Mouse (Mus musculus): ENCODE results near the gene Hp1bp3. TPM values are rescaled to one million over a fixed set of nuclear protein-coding genes. Genes with fewer than 3 reads are reported as not detected.

The Hp1bp3 gene
- 217 and 228 TPM in 2 replicates for polyA plus RNA-seq (2016; fragmentation: Nextera tagmentation; extraction: Ambion mirVana)

DNA sequence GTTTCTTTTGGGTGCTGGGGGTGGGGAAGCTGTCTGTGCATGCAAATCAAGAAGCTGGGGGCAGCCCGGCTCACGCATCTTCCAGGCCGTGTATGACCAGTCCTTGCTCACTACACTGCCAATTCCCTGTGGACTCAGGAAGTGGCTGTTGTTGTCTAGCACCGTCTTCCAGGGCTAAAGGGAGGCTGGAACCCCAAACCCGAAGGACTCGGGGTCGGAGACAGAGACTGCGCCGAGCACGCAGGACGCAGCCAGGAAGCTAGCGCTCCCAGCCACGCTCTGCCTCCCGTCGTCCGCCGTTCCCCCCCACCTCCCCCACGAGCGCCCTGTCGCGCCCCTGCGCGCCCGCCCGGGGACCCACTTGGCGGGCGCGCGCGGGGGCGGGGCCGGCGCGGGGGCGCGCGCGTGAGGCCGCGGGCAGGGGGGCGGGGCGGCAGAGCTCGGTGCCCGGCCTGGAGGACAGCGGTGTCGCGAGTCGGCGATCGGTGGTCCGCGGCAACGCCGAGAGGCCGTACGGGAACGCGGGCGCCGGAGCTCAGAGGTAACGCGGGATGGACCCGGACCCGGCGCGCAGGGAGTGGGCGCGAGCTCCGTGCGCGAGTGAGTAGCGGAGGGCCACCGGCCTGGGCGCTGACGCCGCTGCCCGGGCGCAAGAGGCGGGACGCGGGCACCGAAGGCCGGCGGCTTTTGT is at the start of gene Hp1bp3:
Gene Hp1bp3 (plus strand): TSS at position 97 of the 691 bp plus-strand sequence.
- ATAC-seq (ENCODE audit: low FRiP score, low read depth) = peak; percentile 82
- peak within 1 kb of the TSS; percentile 100 for H3K27ac ChIP-seq (replicated peaks)
- H3K4me3 ChIP-seq = peak within 1 kb of the TSS; percentile 93
- no peaks in the 10 kb centered on the region for H3K9me3 ChIP-seq
- no peaks in the 10 kb centered on the region for H3K27me3 ChIP-seq
- H3K9ac ChIP-seq (replicated peaks) = peak within 1 kb of the TSS; percentile 98
- WGBS = 1% methylated on average over 78 of the region's 84 CpGs
- peaks cover 34% of the 10 kb centered on the region for H3K4me1 ChIP-seq
- peak within 1 kb of the TSS; percentile 71 for H3K4me2 ChIP-seq (replicated peaks)
- 0 out of 2 replicates have a peak, but pooled peaks cover 7% of the 10 kb centered on the region for H3K36me3 ChIP-seq

DNA sequence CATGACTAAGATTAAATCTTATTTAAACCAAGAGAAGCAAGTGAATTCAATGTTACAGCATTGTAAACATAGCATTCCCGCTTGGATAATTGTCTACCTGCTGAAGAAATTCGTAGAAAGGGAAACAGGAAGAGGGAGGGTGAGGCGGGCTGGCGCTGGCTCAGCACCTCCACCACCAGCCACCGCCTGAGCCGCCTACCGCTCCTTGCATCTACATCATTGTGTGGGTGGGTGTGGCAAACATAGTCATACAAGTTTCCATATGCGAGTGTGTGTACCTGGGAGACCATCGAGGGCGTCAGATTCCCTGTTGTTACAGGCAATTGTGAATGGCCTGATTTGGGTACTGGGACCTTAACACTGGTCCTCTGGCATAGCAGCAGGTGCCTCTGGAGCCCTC is 49.6 kb upstream of the Hp1bp3 start:
- Histone ChIP-seq H3K4me1 (peaks cover 16% of the 10 kb centered on the region), H3K4me2 (replicated peaks) (no peak overlapping the region), H3K27ac (replicated peaks) (no peak overlapping the region), H3K36me3 (peaks cover 69% of the 10 kb centered on the region), H3K9me3 (no peaks in the 10 kb centered on the region), H3K27me3 (no peaks in the 10 kb centered on the region), H3K9ac (replicated peaks) (no peak overlapping the region), H3K4me3 (no peak overlapping the region)
- 95% methylated on average over 10 of the region's 10 CpGs for WGBS
- no peak for ATAC-seq (ENCODE audit: low FRiP score, low read depth)

DNA sequence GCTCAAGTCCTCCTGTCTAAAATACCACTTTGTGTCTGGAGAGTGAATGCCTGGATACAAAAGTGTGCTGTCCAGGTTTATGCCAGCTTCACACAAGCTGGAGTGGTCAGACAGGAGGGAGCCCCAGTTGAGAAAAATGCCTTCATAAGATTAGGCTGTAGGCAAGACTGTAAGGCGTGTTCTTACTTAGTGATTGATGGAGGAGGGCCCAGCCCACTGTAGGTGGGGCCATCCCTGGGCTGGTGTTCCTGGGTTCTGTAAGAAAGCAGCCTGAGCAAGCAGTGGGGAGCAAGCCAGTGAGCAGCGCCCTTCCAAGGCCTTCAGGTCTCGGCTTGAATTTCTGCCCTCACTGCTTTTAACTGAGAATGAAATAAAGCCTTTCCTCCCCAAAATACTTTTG is 47.9 kb upstream of the Hp1bp3 start:
- Histone ChIP-seq H3K9ac (replicated peaks) (no peak overlapping the region), H3K27ac (replicated peaks) (no peak overlapping the region), H3K9me3 (no peaks in the 10 kb centered on the region), H3K4me1 (peaks cover 13% of the 10 kb centered on the region), H3K27me3 (no peaks in the 10 kb centered on the region), H3K36me3 (peaks cover 79% of the 10 kb centered on the region), H3K4me3 (no peak overlapping the region), H3K4me2 (replicated peaks) (no peak overlapping the region)
- no peak for ATAC-seq (ENCODE audit: low FRiP score, low read depth)
- 86% methylated on average over 3 of the region's 3 CpGs for WGBS

DNA sequence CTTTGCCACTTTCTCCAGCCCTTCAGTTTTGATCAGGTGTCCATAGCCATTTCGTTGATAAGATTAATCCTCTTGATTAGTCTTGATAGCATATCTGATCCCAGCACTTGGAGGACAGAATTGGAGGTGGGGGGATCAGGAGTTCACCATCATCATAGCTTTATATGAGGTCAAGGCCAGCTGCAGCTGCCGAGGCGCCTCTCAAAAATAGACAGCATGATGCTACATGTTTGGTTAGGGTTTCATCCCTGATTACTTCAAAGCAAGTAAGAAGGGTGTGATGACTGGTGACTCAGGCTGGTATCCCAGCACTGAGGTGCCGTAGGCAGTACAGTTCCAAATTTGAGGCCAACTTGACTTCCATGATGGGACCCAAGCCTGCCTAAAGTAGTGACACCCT is 46.7 kb upstream of the Hp1bp3 start:
- no peak for ATAC-seq (ENCODE audit: low FRiP score, low read depth)
- Histone ChIP-seq H3K9me3 (no peaks in the 10 kb centered on the region), H3K27ac (replicated peaks) (no peak overlapping the region), H3K4me3 (no peak overlapping the region), H3K27me3 (no peaks in the 10 kb centered on the region), H3K36me3 (peaks cover 92% of the 10 kb centered on the region), H3K9ac (replicated peaks) (no peak overlapping the region), H3K4me2 (replicated peaks) (no peak overlapping the region), H3K4me1 (peaks cover under 1% of the 10 kb centered on the region)
- WGBS = 95% methylated on average over 4 of the region's 4 CpGs

DNA sequence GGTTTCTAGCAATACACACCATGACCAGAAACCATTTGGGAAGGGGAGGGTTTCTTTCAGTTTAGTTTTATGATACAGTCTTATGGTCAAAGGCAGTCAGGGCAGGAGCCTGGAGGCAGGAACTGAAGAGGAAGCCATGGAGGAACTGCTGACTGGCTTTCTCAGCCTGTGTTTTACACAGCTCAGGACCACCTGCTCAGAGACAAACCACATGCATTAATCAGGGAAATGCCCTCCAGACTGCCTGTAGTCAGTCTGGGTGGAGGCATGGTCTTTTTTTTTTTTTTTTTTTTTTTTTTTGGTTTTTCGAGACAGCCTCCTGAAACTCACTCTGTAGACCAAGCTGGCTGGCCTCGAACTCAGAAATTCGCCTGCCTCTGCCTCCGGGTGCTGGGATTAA is 43.4 kb upstream of the Hp1bp3 start:
- Histone ChIP-seq H3K36me3 (peaks cover 97% of the 10 kb centered on the region), H3K4me3 (no peak overlapping the region), H3K4me2 (replicated peaks) (no peak overlapping the region), H3K4me1 (no peaks in the 10 kb centered on the region), H3K9ac (replicated peaks) (no peak overlapping the region), H3K9me3 (no peaks in the 10 kb centered on the region), H3K27ac (replicated peaks) (no peak overlapping the region), H3K27me3 (no peaks in the 10 kb centered on the region)
- ATAC-seq (ENCODE audit: low FRiP score, low read depth) = no peak
- 88% methylated on average over 4 of the region's 4 CpGs for WGBS

DNA sequence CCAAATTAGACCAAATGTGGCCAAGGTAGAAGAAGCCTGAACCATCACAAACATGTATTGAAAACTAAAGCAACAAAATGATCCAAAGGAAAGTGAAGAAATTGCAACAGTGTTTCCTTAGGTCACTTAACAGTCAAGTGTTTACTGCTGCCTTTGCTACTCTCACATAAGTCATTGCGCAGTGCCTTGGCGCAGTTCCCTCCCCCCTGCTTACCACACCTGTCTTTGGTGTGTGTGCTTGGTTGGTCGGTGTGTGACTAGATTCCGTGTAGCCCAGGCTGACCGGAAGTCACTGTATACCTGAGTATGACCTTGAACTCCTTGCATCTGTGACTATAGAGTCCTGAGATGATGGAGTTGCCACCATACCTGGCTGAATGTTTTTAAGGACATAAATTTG is 36.7 kb upstream of the Hp1bp3 start:
- H3K27me3 ChIP-seq = no peaks in the 10 kb centered on the region
- H3K27ac ChIP-seq (replicated peaks) = no peak overlapping the region
- peaks cover 96% of the 10 kb centered on the region for H3K36me3 ChIP-seq
- H3K9me3 ChIP-seq = no peaks in the 10 kb centered on the region
- WGBS = 96% methylated on average over 5 of the region's 5 CpGs
- H3K4me3 ChIP-seq = no peak overlapping the region
- H3K9ac ChIP-seq (replicated peaks) = no peak overlapping the region
- H3K4me2 ChIP-seq (replicated peaks) = no peak overlapping the region
- ATAC-seq (ENCODE audit: low FRiP score, low read depth) = no peak
- no peaks in the 10 kb centered on the region for H3K4me1 ChIP-seq

DNA sequence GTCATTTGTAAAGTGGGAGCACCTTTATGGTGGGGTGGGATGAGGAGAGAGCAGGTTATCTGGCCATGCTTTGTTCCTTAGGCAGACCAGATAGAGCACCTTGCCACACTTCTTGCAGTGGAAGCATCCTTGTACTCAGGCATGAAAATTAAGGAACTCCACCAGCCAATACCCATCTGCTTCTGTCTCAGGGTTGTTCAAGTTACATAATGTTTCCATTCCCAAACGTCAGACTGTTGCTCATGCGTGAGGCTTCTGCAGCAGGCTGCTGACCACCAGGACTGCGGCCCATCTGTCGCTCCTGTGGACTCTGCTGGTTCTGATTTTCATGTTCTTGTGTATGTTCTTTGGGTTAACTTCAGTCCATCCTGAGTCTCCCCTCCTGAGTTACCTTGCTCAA is 35.4 kb upstream of the Hp1bp3 start:
- Histone ChIP-seq H3K36me3 (peaks cover 96% of the 10 kb centered on the region), H3K27ac (replicated peaks) (no peak overlapping the region), H3K9ac (replicated peaks) (no peak overlapping the region), H3K4me3 (no peak overlapping the region), H3K27me3 (no peaks in the 10 kb centered on the region), H3K4me2 (replicated peaks) (no peak overlapping the region), H3K4me1 (no peaks in the 10 kb centered on the region), H3K9me3 (no peaks in the 10 kb centered on the region)
- 94% methylated on average over 4 of the region's 4 CpGs for WGBS
- no peak for ATAC-seq (ENCODE audit: low FRiP score, low read depth)

DNA sequence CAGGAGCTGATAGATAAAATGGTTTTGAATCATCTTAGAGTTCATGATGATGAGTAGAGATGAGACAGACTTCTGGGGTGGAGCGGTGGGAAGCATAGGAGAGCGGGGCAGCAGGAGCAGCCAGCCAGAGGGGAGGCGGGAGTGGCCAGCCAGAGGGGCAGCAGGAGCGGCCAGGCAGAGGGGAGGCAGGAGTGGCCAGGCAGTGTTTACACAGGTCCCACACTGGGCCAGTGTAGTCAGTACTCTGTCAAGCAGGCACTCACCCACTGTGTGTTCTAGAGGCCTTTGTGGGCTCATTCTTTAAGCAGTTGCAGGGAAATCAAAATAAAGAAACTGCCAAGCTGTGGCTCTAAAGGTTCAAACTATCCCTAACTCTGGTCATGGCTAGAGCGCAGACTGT is 32.0 kb upstream of the Hp1bp3 start:
- peaks cover 95% of the 10 kb centered on the region for H3K36me3 ChIP-seq
- no peaks in the 10 kb centered on the region for H3K27me3 ChIP-seq
- H3K4me1 ChIP-seq = no peaks in the 10 kb centered on the region
- H3K9ac ChIP-seq (replicated peaks) = no peak overlapping the region
- WGBS = 93% methylated on average over 5 of the region's 5 CpGs
- ATAC-seq (ENCODE audit: low FRiP score, low read depth) = no peak
- H3K4me3 ChIP-seq = no peak overlapping the region
- H3K4me2 ChIP-seq (replicated peaks) = no peak overlapping the region
- H3K9me3 ChIP-seq = no peaks in the 10 kb centered on the region
- H3K27ac ChIP-seq (replicated peaks) = no peak overlapping the region

DNA sequence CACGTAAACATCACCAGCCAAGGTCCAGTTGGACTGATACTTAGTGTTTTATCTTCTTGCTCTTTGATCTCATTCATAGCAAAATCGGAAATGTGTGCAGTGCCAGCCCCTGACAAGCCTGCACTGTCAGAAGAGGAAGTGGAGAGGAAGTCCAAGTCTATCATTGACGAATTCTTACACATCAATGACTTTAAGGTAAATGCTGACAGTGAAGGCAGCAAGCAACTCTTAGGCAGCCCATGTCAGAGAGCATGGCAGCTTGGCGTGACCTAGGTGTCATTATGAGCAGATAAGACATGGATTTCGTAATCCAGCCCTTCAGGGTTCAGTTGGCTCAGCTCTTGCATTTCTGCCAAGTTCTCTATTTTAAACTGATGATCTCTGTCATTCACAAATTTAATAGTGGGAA is 31.5 kb upstream of the Hp1bp3 start:
- ATAC-seq (ENCODE audit: low FRiP score, low read depth) = no peak
- H3K27ac ChIP-seq (replicated peaks) = no peak overlapping the region
- no peak overlapping the region for H3K4me2 ChIP-seq (replicated peaks)
- no peak overlapping the region for H3K4me3 ChIP-seq
- no peaks in the 10 kb centered on the region for H3K9me3 ChIP-seq
- H3K27me3 ChIP-seq = no peaks in the 10 kb centered on the region
- 92% methylated on average over 5 of the region's 5 CpGs for whole genome bisulfite sequencing
- peaks cover 96% of the 10 kb centered on the region for H3K36me3 ChIP-seq
- no peaks in the 10 kb centered on the region for H3K4me1 ChIP-seq
- no peak overlapping the region for H3K9ac ChIP-seq (replicated peaks)

DNA sequence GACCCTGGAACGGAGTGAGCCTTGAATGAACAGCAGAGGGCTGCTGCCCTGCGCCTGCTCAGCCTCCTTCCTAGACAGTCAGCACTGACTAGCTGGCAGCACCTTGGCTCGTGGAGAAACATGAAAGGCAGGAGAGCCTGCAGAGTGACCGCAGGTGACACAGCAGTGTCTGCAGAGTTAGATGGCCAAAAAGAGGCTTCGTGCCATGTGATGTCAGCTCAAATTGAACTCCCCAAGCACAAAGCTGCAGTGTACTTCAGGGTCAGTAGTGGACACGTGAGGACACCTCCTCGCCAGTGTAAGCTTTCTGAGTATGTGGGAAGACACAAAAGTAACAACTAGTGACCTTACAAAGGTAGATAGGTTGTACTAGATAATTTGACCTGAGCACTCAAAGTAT is 30.1 kb upstream of the Hp1bp3 start:
- Histone ChIP-seq H3K36me3 (peaks cover 96% of the 10 kb centered on the region), H3K27ac (replicated peaks) (no peak overlapping the region), H3K27me3 (no peaks in the 10 kb centered on the region), H3K9ac (replicated peaks) (no peak overlapping the region), H3K4me2 (replicated peaks) (no peak overlapping the region), H3K9me3 (no peaks in the 10 kb centered on the region), H3K4me1 (no peaks in the 10 kb centered on the region), H3K4me3 (no peak overlapping the region)
- ATAC-seq (ENCODE audit: low FRiP score, low read depth) = no peak
- WGBS = 92% methylated on average over 7 of the region's 7 CpGs

DNA sequence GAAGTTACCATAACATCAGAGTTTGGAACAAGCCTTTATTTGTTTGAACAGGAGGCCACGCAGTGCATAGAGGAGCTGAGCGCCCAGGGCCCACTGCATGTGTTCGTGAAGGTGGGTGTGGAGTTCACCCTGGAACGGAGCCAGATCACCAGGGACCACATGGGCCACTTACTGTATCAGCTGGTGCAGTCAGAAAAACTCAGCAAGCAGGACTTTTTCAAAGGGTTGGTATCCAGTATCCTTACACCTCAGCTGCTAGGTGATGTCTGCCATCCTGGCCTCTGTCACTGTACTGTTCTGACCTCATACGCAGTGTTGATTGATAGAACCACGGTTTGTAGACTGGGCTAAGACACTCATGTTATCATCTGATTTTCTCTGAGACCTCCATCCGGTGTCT is 28.1 kb upstream of the Hp1bp3 start:
- Histone ChIP-seq H3K36me3 (peaks cover 96% of the 10 kb centered on the region), H3K27me3 (no peaks in the 10 kb centered on the region), H3K4me1 (no peaks in the 10 kb centered on the region), H3K4me3 (no peak overlapping the region), H3K27ac (replicated peaks) (no peak overlapping the region), H3K9ac (replicated peaks) (no peak overlapping the region), H3K9me3 (no peaks in the 10 kb centered on the region), H3K4me2 (replicated peaks) (no peak overlapping the region)
- ATAC-seq (ENCODE audit: low FRiP score, low read depth) = no peak
- 96% methylated on average over 7 of the region's 7 CpGs for WGBS

DNA sequence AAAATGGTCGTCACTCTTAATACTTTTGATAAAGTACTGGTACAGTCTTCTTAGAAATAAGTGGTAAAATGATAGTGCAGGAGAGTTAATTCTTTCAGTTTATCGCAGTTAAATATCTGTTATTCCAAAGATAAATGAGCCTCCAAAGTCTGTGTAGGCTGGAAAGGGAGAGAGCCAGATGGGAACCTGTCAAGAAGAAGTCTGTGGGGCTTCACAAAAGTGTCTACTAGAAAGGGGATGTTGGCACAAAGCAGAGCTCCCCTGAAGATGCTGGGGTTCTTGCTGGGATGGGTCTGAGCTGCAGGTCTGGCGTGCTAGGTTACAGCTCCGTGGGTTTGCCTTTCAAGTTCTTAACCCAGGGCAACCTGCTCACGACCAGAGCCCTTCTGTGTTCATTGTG is 23.5 kb upstream of the Hp1bp3 start:
- WGBS = 91% methylated on average over 5 of the region's 5 CpGs
- Histone ChIP-seq H3K9ac (replicated peaks) (no peak overlapping the region), H3K27me3 (no peaks in the 10 kb centered on the region), H3K4me2 (replicated peaks) (no peak overlapping the region), H3K36me3 (peaks cover 95% of the 10 kb centered on the region), H3K9me3 (no peaks in the 10 kb centered on the region), H3K4me1 (no peaks in the 10 kb centered on the region), H3K4me3 (no peak overlapping the region), H3K27ac (replicated peaks) (no peak overlapping the region)
- ATAC-seq (ENCODE audit: low FRiP score, low read depth) = no peak

DNA sequence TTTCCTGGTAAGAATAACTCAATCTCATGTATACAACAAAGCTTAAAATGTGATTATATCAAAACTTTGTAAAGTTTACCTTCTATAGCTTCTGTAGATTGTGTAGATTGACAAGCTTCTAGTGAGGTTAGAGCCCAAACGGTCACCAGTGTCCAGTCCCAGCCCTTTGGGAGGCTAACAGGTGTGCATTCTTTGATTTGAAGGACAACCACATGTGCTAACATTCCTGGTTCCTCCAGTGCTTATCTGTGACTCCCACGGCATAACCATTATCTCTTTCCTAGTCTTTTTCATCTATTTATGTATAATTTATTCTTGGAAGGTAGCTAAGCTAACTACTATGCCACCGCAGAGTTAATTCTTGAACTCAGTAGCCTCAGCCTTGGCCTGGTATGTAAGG is 15.3 kb upstream of the Hp1bp3 start:
- Histone ChIP-seq H3K4me1 (no peaks in the 10 kb centered on the region), H3K9me3 (no peaks in the 10 kb centered on the region), H3K27me3 (no peaks in the 10 kb centered on the region), H3K36me3 (peaks cover 91% of the 10 kb centered on the region), H3K27ac (replicated peaks) (no peak overlapping the region), H3K4me2 (replicated peaks) (no peak overlapping the region), H3K4me3 (no peak overlapping the region), H3K9ac (replicated peaks) (no peak overlapping the region)
- ATAC-seq (ENCODE audit: low FRiP score, low read depth) = no peak
- WGBS = 94% methylated on average over 3 of the region's 3 CpGs

All from midbrain, embryonic 12.5 days (tissue).